Mouse (Mus musculus) mouse embryonic stem cell (cell line): ENCODE measurements around the gene Msx1.

Experiments used
- in situ Hi-C, 2 experiments: fragments of 300-500 bp; cut with MboI; formaldehyde crosslinking; loops; 1 replicate in 1 of 2; 3 replicates in 1 of 2; pipeline ENCODE4 v1.14.3; 2019 to 2020; ENCODE audit warnings: low sequenced_read_pairs in 2 of 2, low pct_unique_long_range_greater_than_20kb in 1 of 2, mixed read lengths in 1 of 2; ENCODE audit not compliant: unreplicated experiment in 1 of 2

Gene Msx1

DNA sequence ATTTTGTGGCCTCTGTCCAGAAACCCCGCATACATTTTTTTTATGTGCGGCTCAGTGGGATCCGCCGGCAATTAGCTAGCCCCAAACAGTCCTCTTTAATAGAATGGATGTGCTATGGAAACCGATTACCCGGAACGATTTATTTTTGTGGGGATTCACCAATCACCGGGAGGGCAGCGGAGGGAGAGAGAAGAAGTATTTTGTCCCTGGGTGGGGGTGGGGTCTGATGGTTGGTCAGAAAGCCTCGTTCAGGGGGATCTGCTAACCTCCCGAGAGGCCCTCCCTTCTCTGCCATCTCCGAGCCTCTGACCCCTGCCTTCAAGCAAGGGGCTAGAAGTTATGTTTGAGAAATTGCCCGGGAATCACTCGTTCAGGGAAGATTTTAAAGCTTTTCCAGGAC is 3.6 kb upstream of the Msx1 start:
- in situ Hi-C loops: no loop called here

GRCm38 (mm10) chr5:37827626-37827950 is 3.2 kb upstream of the Msx1 start:
- in situ Hi-C loops: no loop called here

DNA sequence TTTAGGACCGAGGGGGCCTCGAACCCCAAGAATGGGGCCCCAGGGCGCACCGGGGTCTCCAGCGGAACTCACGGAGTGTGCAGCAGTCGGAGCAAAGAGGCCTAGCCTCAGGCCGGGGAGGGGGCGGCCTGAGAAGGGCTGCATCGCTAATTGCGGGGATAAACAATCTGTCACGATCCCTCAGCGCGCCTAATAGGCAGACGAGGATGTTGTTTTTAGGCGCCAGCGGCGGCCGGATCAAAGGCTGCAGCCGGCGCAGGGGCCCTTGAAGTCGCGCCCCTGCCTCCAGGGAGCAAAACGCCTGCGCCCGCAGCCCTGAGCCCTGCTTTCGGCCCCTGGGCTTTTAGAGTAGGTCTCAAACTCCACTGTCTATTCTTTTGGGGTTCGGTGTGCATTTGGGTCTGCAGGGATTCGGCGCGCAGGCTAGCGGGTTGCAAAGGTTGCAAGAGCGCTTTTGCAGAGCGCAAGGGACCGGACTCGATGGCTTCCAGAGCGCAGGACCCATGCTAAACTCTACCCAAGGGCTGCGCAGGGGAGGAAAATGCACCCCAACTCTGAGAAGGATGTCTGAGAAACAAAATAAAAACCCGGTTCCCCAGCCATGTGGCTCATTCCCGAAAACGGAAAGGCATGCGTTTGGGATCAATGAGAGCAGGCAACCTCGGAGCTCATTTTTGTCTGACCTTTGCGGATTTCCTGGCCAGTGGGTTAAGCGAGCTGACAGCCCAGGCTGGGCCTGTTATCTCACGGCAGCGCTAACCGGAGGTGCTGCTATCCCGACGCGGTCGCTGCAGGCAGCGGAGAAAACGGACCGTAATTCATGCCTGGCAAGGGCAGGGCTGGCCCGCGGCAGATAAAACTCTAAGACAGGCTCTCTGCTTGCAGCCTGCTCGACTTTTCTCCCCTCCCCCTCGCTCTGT is 2.6 kb upstream of the Msx1 start:
- in situ Hi-C loops: no loop called here

DNA sequence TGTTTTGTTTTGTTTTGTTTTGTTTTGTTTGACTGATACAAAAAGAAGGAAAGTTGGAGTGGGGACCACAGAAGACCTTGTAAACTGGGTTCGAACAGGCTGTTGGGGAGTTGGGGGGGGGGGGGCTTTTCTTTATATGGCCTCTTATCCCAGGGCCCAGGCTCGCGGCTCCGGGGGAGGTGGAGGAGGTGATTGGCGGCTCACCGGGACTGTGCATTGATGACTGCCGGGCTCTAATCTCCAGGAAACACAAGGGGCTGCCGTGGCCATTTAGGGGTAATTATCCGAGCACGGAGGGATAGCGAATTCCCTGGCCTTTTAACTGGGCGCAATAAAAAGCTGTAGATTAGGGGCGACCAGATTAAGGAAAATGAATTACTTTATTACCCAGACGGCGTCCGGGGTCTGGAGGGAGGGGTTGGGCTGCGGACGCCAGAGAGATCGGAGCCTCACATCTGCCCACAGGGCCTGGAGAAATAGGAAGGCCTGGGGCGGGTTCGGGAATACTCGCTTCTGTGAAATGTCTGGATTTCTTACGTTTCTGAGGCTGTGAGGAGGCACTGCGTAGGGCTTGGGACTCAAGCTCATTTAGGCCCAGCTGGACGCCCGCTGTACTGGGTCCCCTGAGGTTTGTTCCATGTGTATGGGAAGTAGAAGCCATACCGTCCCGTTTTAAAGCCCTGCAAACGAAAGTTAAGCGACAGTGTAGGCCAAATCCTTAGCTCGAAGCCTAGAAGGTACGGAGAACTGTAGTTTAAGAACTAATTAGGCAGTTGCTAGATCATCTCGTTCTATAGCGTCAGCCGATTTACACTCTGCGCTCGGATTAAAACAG is 1.4 kb upstream of the Msx1 start:
- in situ Hi-C loops: no loop called here

- in situ Hi-C loops: no loop called here
Measured at GRCm38 (mm10) chr5:37825111-37825600, 773 bp upstream of the Msx1 start.

DNA sequence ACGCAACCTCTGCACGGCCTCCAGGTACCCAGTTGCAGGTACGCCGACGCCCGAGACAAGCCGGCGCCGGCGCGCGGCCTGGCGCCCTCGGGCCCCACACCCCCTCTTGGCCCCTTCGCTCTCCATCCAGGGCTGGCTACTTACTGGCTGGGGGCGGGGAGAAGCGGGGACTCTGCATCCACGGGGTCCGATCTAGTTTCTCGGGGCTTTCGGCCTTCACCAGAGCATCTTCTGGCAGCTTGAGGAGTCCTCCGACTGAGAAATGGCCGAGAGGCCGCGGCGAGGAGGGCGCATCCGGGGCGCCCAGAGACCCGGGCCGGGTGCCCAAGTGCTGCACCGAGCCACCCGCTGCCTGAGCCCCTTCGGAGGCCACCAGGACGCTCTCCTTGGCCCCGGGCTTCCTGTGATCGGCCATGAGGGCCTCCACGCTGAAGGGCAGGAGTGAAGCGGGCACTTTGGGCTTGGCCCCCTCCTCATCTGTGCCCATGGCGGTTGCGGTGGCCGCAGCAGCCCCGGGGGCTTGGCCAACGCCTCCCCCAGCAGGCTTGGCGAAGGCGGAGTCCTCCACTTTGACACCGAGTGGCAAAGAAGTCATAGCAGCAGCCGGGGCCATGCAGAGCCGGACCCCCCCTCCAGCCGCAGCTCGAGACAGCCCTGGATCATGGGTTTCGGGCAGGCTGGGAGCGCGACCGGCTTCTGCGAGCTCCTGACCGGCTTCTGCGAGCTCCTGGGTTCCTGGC is 492 bp downstream of the Msx1 start:
- in situ Hi-C loops: loop anchor here in 1 of 2 experiments (25.0 kb wide), 1 partner anchor 263 kb away; no protein-coding TSS in a partner anchor

DNA sequence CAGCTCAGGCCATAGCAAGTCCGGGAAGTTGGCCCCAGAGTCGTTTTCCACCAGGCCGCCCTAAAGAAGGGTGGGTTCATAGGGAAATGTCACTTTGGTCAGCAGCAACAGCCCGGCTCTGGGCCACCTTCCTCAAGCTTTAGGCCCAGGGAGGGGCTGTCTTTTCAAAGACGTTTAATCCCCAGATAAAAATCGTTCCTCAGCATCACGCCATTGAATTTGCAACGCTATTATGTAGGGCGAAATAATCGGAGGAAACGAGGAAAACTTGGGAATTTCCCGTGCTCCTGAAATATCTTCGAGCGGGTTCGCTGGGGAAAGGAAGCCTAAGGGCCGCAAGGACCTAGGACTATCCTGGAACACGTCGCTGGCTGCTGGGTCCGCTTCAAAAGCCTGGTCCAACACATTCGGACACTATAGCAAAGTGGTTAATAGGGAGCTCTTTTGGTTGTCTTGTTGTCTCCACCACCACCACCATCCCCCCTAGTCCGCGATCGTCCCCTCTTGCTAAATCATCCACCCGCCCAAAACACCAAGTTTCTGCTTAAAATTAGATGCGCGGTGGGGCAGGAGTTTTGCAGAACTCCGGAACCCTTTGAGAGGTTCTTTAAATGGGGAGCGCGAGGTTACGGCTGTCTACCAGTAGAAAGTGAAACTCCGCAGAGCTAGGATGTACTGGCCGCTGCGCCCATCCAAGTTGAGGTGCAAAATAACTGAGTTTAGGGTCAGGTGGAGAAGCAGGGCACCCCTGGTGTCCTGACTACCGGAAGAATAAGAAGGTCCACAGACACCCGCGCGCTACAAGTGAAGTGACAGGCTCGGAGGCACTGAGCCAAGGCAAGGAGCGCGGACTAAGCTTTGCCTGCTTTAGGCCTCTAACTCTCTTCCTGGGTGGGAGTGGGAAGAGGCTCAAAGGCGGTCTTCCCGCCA is 1.3 kb downstream of the Msx1 start:
- in situ Hi-C loops: loop anchor here in 1 of 2 experiments (25.0 kb wide), 1 partner anchor 264 kb away; no protein-coding TSS in a partner anchor

GRCm38 (mm10) chr5:37822116-37822707 is 2.2 kb downstream of the Msx1 start:
- in situ Hi-C loops: loop anchor here in 1 of 2 experiments (25.0 kb wide), 1 partner anchor 265 kb away; no protein-coding TSS in a partner anchor

GRCm38 (mm10) chr5:37821111-37821601 is 3.2 kb downstream of the Msx1 start:
- in situ Hi-C loops: loop anchor here in 1 of 2 experiments (25.0 kb wide), 1 partner anchor 266 kb away; no protein-coding TSS in a partner anchor

GRCm38 (mm10) chr5:37820689-37821088 is 3.7 kb downstream of the Msx1 start:
- in situ Hi-C loops: loop anchor here in 1 of 2 experiments (25.0 kb wide), 1 partner anchor 267 kb away; no protein-coding TSS in a partner anchor

DNA sequence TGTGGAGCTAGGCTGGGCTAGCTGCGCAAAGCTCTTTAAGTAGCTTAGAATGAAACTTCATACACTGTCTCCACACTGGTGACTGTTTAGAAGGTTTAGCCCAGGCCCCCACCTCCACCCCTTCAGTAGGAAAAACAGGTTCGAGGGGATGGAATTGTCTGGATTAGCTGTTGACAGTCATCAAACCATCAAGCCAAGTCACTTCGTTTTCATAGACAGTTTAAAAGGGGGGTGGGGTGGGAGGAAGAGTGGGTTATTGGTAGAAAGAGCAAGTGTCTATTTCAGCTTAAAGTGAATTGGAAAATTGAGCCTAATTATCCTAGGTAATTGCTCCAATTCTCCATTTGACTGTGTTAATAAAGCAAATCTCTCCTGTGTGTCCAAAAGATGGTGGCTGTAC is 4.4 kb downstream of the Msx1 start:
- in situ Hi-C loops: loop anchor here in 1 of 2 experiments (25.0 kb wide), 1 partner anchor 267 kb away; no protein-coding TSS in a partner anchor

- in situ Hi-C loops: loop anchor here in 1 of 2 experiments (25.0 kb wide), 1 partner anchor 268 kb away; no protein-coding TSS in a partner anchor
Measured at GRCm38 (mm10) chr5:37819541-37819940, 4.8 kb downstream of the Msx1 start.

DNA sequence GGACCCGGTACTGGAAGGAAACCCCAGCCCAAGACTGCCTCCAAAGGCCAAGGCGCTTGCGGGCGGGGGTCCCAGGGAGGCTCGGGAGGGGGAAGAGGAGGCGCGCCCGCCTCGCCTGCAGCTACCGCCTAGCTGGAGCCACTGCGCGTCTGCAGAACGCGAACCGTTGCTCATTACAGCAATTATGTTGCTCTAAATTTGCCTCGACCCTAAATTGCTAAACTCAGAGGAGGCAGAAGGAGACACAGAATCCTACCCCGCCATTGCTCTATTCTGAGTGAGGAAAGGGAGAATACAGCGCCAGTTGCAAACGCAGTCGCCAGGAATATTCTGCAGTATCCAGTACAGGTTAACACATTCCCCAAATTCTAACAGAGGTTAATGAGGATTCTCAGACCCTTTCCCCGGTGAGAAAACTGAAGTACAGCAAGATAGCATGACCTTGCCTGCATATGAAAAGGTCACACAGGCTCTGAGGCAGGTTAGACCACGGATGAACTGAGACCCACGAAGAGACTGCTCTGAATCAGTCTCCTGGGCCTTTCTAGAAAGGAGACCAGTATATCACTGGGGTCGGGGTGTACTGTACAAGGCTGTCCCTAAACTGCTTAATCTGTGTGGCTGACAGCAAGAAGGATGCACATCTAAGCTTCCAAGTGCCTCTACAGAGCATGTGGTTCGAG is 5.7 kb downstream of the Msx1 start:
- in situ Hi-C loops: loop anchor here in 1 of 2 experiments (25.0 kb wide), 1 partner anchor 269 kb away; no protein-coding TSS in a partner anchor

- in situ Hi-C loops: loop anchor here in 1 of 2 experiments (25.0 kb wide), 1 partner anchor 269 kb away; no protein-coding TSS in a partner anchor
Measured at GRCm38 (mm10) chr5:37817658-37818532, 6.5 kb downstream of the Msx1 start.
